Mouse (Mus musculus) cerebellum, postnatal 36 days (tissue): ENCODE measurements at regions not wholly inside any gene's neighbourhood (a gene's known extent, or its start where the extent isn't known, plus 50 kb on each side); places are given as distances from the start of the nearest gene placed in this dataset.
"Not testable (repeated sequence)": the region's sequence is repeated elsewhere in the genome, so short reads cannot be mapped to it uniquely, and the experiment has no call there.

Experiments
- DNase-seq, 2 experiments: peaks; one replicate each; pipeline ENCODE4 v3.0.0; 2021 to 2022; ENCODE audit warnings: mixed read lengths in 2 of 2

DNA sequence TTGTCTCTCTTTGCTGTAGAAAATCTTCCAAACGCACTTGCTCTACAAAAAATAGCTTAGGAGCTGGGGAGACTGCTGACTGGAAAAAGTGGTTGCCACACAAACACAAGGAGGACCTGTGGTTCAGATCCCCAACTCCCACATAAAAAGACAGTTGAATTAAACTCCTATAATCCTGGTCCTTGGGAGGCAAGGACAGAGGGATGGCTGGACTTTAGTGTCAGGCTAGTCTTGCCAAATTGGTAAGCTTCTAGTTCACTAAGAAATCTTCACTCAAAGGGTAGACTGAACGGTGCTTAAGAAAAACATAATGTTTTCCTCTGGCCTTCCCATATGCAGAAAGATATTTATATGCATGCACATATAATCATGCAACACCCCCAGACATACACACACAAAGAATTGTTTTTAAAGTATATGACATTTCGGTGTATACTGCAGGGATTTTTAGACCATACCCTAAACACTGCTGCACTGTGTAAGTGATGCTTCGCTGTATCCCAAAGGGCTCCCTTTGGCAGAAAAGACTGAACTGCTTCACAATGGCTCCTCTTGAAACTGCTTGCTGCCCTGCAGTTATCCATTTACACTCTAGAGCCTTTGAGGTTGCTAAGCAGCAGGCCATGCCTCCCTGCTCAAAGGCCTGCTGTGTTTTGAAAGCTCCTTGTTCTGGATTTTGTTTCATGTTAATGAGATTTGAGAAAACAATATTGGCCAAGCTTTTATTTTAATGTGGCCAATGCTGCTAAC is 1299.3 kb downstream of the Zfp704 start:
- no peak for DNase-seq

- no peak for DNase-seq
Measured at GRCm38 (mm10) chr3:8307296-8307695, 1302.6 kb downstream of the Zfp704 start.

GRCm38 (mm10) chr3:8304784-8305183 is 1305.1 kb downstream of the Zfp704 start:
- DNase-seq, result peak in 1 of 2 experiments; percentile 5

DNA sequence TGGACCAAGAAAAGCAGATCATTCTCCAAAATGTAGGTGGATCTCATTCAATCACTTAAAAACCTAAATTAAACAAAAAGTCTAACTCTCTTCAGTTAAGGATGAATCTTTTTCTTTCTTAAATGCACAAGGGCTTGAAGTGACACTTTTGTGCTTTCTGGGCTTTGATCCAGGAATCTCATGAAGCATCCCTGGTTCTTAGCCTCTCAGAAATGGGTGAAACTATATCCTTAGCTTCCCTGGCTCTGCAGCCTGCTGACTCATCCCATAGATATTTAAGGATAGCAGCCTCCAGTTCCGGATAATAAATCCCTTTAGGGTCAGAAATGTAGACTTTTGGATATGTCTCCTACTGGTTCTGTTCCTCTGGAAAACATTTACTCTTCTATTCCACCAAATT is 1316.8 kb downstream of the Zfp704 start:
- DNase-seq, result no peak

DNA sequence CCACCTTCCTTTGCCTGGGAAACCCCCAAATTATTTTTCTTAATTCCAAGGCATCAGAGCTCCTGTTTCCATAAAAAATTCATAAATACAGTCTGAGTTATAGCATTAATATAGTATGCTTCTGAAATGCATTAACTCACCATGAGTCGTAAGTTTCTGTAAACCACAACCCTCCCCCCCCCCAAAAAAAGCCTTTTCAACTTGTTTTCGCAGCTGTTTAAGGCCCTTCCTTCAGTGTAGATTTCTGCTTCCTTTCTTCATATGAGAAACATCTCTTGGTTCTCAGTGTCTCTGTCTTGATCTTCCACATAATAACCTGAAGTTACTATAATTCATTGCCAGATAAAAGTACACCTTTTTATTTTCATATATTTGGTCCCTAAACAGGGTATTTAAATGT is 1320.3 kb downstream of the Zfp704 start:
- no peak for DNase-seq

GRCm38 (mm10) chr3:8288437-8288836 is 1321.4 kb downstream of the Zfp704 start:
- DNase-seq, result peak; percentile 29 to 44

GRCm38 (mm10) chr3:8284655-8285428 is 1325.0 kb downstream of the Zfp704 start:
- no peak for DNase-seq

- DNase-seq, result no peak
Measured at GRCm38 (mm10) chr3:8282411-8282810, 1327.5 kb downstream of the Zfp704 start.

DNA sequence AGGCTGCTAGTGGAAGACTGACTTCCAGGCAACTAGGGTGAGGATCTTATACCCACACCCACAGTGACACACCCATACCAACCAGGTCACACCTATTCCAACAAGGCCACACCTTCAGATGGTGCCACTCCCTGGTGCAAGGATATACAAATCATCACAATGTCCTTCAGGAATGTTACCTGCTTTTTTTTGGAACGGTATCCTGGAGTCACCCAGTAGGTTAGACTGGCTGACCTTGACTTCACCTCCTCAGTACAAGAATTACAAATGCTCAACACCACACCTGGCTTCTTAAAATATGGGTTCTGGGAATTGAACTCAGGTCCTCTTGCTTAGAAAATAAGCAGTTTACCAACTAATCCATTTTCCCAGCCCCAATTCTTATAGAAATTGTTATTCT is 1333.2 kb downstream of the Zfp704 start:
- no peak for DNase-seq

DNA sequence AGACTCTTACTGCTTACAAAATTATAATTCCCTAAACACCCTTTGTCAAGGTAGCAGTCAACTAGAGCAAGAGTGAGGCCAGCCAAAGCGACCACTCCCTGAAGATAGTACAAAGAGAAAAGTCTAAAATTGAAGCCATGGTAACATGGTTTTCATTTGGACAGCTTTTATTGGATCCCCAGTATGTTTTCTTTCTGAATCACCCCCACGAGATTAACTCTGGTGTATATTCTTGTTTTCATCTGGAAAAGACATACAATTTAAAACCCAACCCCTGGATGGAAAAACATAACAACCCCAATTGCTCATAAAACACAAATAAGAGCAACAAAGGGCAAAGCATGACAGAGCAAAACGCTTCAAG is 1339.0 kb downstream of the Zfp704 start:
- DNase-seq, result no peak

DNA sequence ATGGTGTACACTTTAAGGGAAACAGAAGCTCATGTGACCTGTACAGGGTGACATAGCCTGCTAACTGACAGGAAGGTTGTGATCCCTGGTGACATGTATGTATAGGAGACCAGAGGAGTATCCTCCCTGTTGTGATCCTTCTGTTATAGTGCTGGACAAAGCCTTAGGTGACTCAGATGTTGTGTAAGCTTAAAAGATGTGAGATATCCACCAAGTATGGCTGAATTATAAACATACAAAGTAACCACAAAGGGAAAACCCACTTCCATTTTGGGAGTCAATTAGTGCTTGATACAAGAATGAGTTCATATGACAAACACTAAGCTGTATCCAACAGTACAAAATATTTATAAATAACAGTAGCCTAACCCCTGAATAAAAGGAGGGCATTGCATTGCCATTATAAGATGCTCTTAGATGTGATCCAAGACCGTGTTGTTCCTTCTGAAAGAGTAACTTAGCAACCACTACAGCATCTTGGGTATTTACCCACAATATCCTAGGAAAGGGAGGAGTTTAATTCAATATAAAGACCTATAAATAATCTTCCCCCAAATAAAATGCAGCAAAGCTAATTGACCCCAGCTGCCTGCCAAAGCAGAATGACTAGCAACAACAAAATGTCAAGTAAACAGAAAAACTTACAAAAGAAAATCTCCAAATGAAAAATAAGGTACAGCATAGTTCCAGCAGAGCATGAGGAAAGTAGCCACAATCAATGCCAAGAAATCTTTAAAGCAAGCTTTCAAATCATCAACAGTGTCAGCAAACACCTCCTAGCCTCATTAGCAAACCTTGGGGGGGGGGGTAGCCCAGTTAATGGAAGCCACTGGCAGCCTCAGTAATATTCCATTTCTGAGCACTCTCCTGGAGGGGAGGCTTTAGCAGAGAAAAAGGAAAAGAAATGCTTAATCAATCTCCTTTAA is 1339.6 kb downstream of the Zfp704 start:
- no peak for DNase-seq

DNA sequence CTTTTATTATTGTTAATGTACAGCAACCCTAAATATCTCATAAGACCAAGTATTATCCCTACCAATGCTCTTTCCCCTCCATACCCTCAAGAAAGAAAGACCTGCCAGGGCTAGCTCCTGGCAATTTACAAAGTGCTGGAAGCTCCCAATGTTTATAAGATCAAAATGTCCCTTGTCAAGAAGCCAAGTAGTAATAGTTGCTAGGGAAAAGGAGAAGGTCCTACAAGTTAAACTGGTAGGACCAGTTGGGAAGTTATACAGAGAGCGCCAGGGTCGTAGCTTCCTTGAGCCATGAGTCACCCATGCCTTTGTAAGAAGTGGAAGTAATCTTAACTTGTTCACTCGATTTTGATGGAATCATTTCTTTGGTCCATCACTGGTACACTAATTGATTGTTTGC is 1344.1 kb downstream of the Zfp704 start:
- no peak for DNase-seq

DNA sequence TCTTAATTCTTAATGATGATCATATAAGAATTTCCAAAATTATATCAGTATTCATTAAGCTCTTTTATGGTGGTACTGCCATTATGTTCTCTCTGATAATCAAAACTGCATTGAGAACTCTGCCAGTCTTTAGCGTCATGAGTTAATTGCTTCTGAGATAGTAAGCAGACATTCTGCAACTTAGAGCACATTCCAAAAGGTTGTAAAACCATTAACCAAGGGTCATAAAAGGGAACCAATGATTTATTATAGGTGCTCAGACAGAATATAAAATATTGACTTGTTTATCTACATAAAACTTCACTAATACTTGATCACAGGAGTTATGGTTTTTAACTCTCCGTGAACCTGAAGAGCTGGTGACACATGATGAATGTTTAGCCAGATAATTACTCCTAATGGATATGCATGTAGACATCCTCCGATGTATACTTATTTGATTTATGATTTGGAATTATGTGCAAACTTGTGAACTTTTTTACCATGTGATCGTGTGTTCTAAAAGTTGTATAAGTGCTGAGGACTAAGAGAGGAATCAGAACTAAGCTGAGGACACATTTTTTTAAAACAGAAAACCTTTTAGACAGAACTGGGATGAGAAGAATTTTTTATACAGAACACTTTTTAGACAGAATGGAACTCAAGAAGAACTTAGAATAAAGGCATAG is 1345.4 kb downstream of the Zfp704 start:
- DNase-seq, result no peak

DNA sequence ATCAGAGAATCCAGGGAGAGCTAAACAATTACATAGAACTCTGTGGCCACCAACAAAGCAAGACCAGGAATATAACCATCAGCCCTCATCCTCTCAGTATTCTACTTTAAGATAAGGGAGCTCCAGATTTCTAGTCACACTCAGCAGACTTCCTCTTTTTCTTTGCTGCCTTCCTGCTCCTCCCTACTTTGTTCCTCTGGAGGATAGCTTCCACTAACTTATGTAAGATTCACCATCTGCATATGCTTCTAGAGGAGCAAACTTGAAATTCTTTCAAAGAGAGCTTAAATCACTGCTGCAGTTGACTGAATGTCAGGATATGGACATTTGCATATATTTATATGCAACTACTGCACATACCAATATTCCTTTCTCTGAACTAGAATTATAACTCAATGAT is 1352.6 kb downstream of the Zfp704 start:
- DNase-seq, result no peak

DNA sequence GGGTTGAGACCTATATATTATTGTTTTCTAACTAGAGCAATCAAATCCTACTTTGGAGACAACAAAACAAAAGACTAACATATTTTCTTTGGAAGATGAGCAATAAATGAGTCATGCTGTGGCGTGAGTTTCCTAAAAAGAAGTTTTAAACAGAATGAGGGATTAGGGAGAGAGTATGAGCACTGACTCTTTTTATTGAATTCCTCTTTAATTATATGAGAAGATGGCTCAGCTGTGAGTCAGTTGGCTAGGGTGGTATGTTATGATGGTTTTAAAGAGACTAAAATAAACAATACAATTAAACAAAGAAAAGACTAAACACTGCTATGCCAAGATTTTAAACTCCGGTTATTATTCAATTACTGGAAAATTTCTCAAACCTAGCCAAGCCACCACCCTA is 1357.6 kb downstream of the Zfp704 start:
- DNase-seq, result no peak

- DNase-seq, result no peak
Measured at GRCm38 (mm10) chr3:8248911-8249310, 1361.0 kb downstream of the Zfp704 start.

- DNase-seq, result peak; percentile 9 to 28
Measured at GRCm38 (mm10) chr3:8245822-8246221, 1364.1 kb downstream of the Zfp704 start.

- peak; percentile 3 to 7 for DNase-seq
Measured at GRCm38 (mm10) chr3:8245195-8245789, 1364.6 kb downstream of the Zfp704 start.

DNA sequence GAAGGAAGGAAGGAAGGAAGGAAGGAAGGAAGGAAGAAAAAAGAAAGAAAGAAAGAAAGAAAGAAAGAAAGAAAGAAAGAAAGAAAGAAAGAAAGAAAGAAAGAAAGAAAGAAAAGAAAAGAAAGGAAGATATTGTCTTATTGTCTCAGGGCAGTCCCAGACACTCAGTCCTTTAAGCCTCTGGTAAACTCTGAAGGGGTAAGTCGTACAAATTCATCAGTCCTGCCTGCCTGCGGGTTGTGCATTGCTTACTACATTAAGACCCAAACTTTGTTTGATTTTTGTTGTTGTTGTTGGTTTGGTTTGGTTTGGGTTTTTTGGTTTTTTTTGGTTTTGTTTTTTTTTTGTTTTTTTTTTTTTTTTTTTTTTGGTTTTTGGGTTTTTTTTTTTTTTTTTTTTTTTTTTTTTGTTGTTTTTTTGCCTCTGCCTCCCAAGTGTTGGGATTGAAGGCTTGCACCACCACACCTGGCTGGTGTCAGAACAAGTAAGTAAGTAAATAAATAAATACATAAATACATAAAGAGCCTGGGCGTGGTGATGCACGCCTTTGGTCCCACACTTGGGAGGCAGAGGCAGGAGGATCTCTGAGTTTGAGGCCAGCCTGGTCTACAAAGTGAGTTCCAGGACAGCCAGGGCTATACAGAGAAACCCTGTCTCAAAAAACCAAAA is 1365.2 kb downstream of the Zfp704 start:
- not testable (repeated sequence) for DNase-seq

GRCm38 (mm10) chr3:8206623-8207404 is 1403.1 kb downstream of the Zfp704 start:
- no peak for DNase-seq

DNA sequence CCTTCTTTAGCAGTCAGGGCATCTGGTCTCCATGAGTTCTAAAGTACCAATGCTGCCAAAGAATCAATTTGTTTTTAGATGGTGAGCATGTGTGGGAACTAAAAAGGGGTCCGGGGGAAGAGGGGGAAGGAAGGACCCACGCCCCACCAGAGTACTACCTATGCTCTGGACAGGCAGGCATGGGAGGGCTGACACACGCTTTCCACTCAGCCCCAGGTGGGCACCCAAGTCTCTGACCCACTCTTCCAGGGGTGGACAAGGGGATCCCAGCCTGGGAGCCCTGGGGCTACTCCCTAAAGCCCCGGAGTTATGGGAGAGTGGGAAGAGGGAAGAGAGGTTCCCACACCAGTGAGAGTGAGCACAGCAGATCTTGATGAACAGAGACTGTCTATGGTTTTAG is 1446.9 kb downstream of the Zfp704 start:
- DNase-seq, result no peak
